Mouse (Mus musculus) cerebellum, adult 2 months (tissue): ENCODE results near the gene Ubb. TPM values are rescaled to one million over a fixed set of nuclear protein-coding genes. Genes with fewer than 3 reads are reported as not detected.

Experiments
- DNase-seq, 2 experiments: peaks; one replicate each; pipeline ENCODE4 v3.0.0; 2021
- H3K27ac ChIP-seq: fragments of 200-500 bp; 2 replicates; pipeline ENCODE4 v1.5.1; 2012; ENCODE audit warnings: low read length, control low read depth, inconsistent platforms; ENCODE audit not compliant: insufficient read depth
- H3K27me3 ChIP-seq: fragments of 200-500 bp; 2 replicates; pipeline ENCODE4 v1.6.1; 2012; ENCODE audit warnings: inconsistent platforms, mild to moderate bottlenecking, low read length, moderate library complexity; ENCODE audit not compliant: control insufficient read depth, insufficient read depth
- H3K4me1 ChIP-seq: fragments of 200-500 bp; 2 replicates; pipeline ENCODE4 v1.6.1; 2011; ENCODE audit warnings: low read length; ENCODE audit not compliant: control insufficient read depth, insufficient read depth
- H3K4me3 ChIP-seq: fragments of 200-500 bp; replicated peaks from 2 replicates; pipeline ENCODE3; 2011; ENCODE audit warnings: mild to moderate bottlenecking, low read depth, low read length, control low read depth; ENCODE audit not compliant: insufficient read depth
- CTCF ChIP-seq: fragments of 200-500 bp; IDR thresholded peaks from 2 replicates; pipeline ENCODE4 v1.5.1; 2011; ENCODE audit warnings: low read depth, mild to moderate bottlenecking, control low read depth, low read length, moderate library complexity, borderline replicate concordance; ENCODE audit not compliant: insufficient read depth
- POLR2A ChIP-seq: fragments of 200-500 bp; IDR thresholded peaks from 2 replicates; pipeline ENCODE4 v1.6.1; 2011; ENCODE audit warnings: low read length, control low read depth, borderline replicate concordance; ENCODE audit not compliant: insufficient read depth
- whole genome bisulfite sequencing: fragments of 180-500 bp; shearing (Covaris S2); methylation state at CpG from one replicate; pipeline ENCODE4 v1.1.7; 2018; 5-methylcytosine and 5-hydroxymethylcytosine counted together
- polyA plus RNA-seq: library from polyadenylated mRNA; depleted of rRNA; stranded (reverse); fragments of >200 nt; gene quantifications from 2 replicates; pipeline ENCODE4 v1.2.3, GENCODE M21; 2012

The Ubb gene
- polyA plus RNA-seq, 1 experiment, result 3,782 TPM

- no peak for DNase-seq
- no peak overlapping the region for H3K27ac ChIP-seq
- TF ChIP-seq POLR2A, result no peak
- no peak for TF ChIP-seq CTCF
- no peaks in the 10 kb centered on the region; the same call in 1 of the 2 replicates for H3K27me3 ChIP-seq
- H3K4me3 ChIP-seq, result no peak overlapping the region
- WGBS, result 66% methylated on average over 7 of the region's 7 CpGs
- H3K4me1 ChIP-seq, result no peaks in the 10 kb centered on the region
Measured at GRCm38 (mm10) chr11:62565747-62566146, 14.8 kb downstream of the Ubb start.

DNA sequence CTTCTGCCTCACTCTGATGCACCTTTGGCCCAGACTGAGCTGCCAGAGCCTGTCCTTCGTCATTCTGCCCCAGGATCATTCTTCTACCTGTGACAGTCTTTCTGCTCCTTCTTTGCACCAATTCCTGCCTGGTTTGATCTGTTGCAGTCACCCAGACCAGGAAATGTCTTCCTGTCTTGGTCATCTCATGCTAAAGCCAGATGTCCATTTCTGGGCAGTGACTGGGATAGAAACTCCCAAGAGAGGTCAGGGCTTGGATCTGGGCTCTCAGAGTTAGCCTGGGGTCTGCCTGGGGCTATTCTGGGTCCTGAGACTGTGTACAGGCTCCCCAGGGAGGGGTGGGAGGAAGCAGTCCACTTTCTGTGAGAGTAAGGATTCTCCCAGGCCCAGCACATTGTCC, 15.2 kb downstream of the Ubb start:
- no peak for DNase-seq
- Histone ChIP-seq H3K27me3 (no peaks in the 10 kb centered on the region; the same call in 1 of the 2 replicates), H3K4me3 (no peak overlapping the region), H3K27ac (no peak overlapping the region), H3K4me1 (no peaks in the 10 kb centered on the region)
- TF ChIP-seq POLR2A (no peak), CTCF (no peak)
- 65% methylated on average over 1 of the region's 1 CpGs for WGBS

- Histone ChIP-seq H3K27me3 (no peaks in the 10 kb centered on the region; the same call in 1 of the 2 replicates), H3K4me1 (no peaks in the 10 kb centered on the region), H3K4me3 (no peak overlapping the region), H3K27ac (no peak overlapping the region)
- no peak for TF ChIP-seq CTCF
- no peak for TF ChIP-seq POLR2A
- WGBS, result 71% methylated on average over 3 of the region's 3 CpGs
- no peak for DNase-seq
Measured at GRCm38 (mm10) chr11:62568300-62568699, 17.3 kb downstream of the Ubb start.

- no peaks in the 10 kb centered on the region for H3K4me1 ChIP-seq
- no peaks in the 10 kb centered on the region for H3K27me3 ChIP-seq
- no peak within 1 kb of the TSS for H3K27ac ChIP-seq
- no peak for DNase-seq
- WGBS, result 84% methylated on average over 6 of the region's 6 CpGs
- peak within 1 kb of the TSS; percentile 64 for H3K4me3 ChIP-seq
- TF ChIP-seq POLR2A (no peak), CTCF (no peak)
Measured at GRCm38 (mm10) chr11:62573959-62574702, 23.2 kb downstream of the Ubb start, which contains the start of gene Trpv2. Trpv2 (plus strand) TSS chr11:62574486.

- Histone ChIP-seq H3K27me3 (no peaks in the 10 kb centered on the region), H3K27ac (no peak overlapping the region), H3K4me1 (no peaks in the 10 kb centered on the region), H3K4me3 (no peak overlapping the region)
- DNase-seq, result no peak
- 82% methylated on average over 4 of the region's 4 CpGs for WGBS
- TF ChIP-seq POLR2A (no peak), CTCF (no peak)
Measured at GRCm38 (mm10) chr11:62574703-62575085, 23.7 kb downstream of the Ubb start.

DNA sequence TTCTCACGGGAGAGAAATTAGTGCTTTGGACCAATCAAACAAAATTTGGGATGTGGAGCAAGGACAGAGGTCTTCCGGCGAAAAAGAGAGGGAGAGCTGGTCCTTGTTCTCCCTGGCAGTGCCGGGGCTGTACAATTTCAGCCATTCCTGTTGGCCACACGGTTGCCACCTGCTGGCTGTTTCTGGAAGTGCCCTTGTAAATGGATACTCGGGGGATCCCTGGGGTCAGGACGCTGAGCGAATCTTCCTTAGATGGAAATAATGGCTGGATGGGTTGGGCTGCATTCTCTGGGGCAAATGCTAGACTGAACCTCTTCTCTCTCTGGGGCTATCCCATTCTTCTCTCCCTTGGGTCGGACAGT, 24.3 kb downstream of the Ubb start:
- TF ChIP-seq POLR2A, result no peak
- peak; percentile 88 for TF ChIP-seq CTCF
- WGBS, result under 1% methylated on average over 9 of the region's 9 CpGs
- H3K4me1 ChIP-seq, result no peaks in the 10 kb centered on the region
- H3K4me3 ChIP-seq, result peak overlapping the region; percentile 64
- peak; percentile 86 to 93 for DNase-seq
- peak overlapping the region; percentile 2; the same call in 1 of the 2 replicates for H3K27ac ChIP-seq
- H3K27me3 ChIP-seq, result no peaks in the 10 kb centered on the region

DNA sequence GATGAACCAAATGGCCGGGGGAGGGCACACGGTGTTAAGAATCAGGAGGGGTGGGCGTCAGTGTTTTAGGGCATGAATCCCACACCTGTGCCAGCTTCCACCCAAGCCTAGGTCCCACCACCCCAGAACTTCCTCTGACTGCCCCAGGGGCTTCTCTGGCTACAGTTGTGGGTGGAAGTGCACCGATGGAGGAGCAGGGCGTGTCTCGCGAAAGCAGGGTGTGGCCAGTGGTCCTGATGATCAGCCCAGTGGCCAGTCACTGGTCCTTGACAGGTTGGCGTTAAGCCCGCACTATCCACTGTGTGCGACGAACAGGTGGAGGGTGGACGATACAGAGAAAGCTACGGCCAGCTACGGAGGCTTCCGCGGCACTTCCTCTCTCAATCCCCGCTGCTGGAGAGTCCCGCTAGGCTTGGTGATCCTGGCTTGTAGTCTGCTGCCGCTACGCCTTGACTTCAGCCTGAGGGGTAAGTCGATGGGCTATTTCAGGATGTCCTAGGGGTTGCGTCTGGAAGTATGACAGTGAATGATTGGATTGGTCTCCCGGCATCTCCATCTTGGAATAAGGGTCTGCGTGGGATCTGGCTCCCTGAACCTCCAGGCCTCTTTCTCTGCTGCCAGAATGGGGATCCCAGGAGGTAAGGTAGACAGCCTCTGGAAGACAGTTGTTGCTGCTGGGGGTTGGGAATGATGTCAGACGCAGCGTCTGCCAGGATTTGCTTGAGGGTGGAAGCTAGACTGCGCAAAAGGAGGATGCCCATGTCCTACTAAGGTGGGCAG, 24.9 kb downstream of the Ubb start:
- no peaks in the 10 kb centered on the region for H3K27me3 ChIP-seq
- peak; percentile 58; the same call in 1 of the 2 replicates for TF ChIP-seq POLR2A
- no peak for TF ChIP-seq CTCF
- no peaks in the 10 kb centered on the region for H3K4me1 ChIP-seq
- DNase-seq, result peak; percentile 83 to 87
- H3K27ac ChIP-seq, result peak overlapping the region; percentile 2; the same call in 1 of the 2 replicates
- H3K4me3 ChIP-seq, result peak overlapping the region; percentile 64
- WGBS, result 1% methylated on average over 27 of the region's 27 CpGs
